Mouse (Mus musculus) spleen, postnatal 0 days (tissue): Measurements from ENCODE around the gene Med21. TPM values are rescaled to one million over a fixed set of nuclear protein-coding genes. Genes with fewer than 3 reads are reported as not detected.

Source experiments
- polyA plus RNA-seq: library from polyadenylated mRNA; unstranded; fragments of >200 nt; fragmentation: Nextera tagmentation; extraction: Ambion mirVana; gene quantifications from 2 replicates; pipeline ENCODE4 v1.2.1, GENCODE M21; 2015

The Med21 gene
- polyA plus RNA-seq = 96.1 and 101 TPM in 2 replicates

GRCm38 (mm10) chr6:146642276-146643183, at the start of gene Med21, which contains the start of gene Tm7sf3:
TSS of gene Med21 (plus strand) at chr6:146642547.
TSS of gene Tm7sf3 (minus strand) at chr6:146642824.

Other genes starting within 250 kb of the Med21 start
- gene Itpr2, start 140.3 kb upstream of the Med21 start, polyA plus RNA-seq = 8.9 and 14.1 TPM in 2 replicates
- 123 and 126 TPM in 2 replicates for gene Fgfr1op2, start 65.3 kb upstream of the Med21 start, polyA plus RNA-seq
- gene Ints13, start 64.7 kb upstream of the Med21 start, polyA plus RNA-seq = 33.0 and 34.4 TPM in 2 replicates
- gene Tm7sf3, start 277 bp downstream of the Med21 start, polyA plus RNA-seq = 44.6 and 46.5 TPM in 2 replicates
- gene Stk38l, start 82.4 kb downstream of the Med21 start, polyA plus RNA-seq = 4.8 and 5.7 TPM in 2 replicates
- 0.43 and 0.78 TPM in 2 replicates for gene Arntl2, start 153.5 kb downstream of the Med21 start, polyA plus RNA-seq
- gene Smco2, start 207.6 kb downstream of the Med21 start, polyA plus RNA-seq = not detected in 2 replicates
- gene Ppfibp1, start 245.9 kb downstream of the Med21 start, polyA plus RNA-seq = 21.9 and 22.3 TPM in 2 replicates